Mouse (Mus musculus) heart, postnatal 0 days (tissue): ENCODE results near the gene Mettl6.

ENCODE experiments used
- CTCF ChIP-seq: IDR thresholded peaks from 2 replicates; pipeline ENCODE4 v1.5.1; 2016; ENCODE audit warnings: antibody characterized with exemption, control low read depth, low read depth
- EP300 ChIP-seq: IDR thresholded peaks from 2 replicates; pipeline ENCODE4 v1.6.1; 2016; ENCODE audit warnings: antibody characterized with exemption, low read depth

DNA sequence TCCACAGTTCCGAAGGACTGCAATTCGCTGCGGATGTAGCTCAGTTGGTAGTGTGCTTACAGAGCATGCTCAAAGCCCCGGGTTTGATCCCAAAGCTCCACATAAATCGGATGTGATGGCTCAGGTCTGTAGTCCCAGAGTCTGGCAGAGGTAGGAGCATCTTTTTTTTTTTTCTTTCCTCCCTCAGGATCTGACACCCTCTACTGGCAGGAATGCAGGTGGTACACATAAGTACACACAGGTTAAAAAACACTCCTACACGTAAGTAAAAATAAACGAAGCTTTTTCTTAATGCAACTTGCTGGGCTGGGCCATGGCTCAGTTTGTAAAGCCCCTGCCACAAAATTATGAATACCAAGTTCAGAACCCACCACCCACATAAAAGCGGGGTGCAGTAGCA is 30.7 kb downstream of the Mettl6 start:
- TF ChIP-seq CTCF (peak; percentile 59), EP300 (no peak)
